12 mouse cellular contexts compared by ENCODE assay signal in genomic region chr13:38164932-38165331, GRCm38 (mm10). TPM values are rescaled to one million over a fixed set of nuclear protein-coding genes. Genes with fewer than 3 reads are reported as not detected.
DNase-seq lines count a peak whose midpoint lies in the region; ATAC-seq and TF ChIP-seq lines count a peak whose summit lies in the region.
"Had no signal": no experiment of that assay in that cellular context is flagged by ENCODE, and none has a peak within 500 bp of the region (broad histone marks: within the 10 kb centered on the region; RNA-seq: fewer than 3 reads in every experiment).

No protein-coding gene starts in this region.

- H3K9ac ChIP-seq in midbrain, postnatal 0 days (replicated peaks; ENCODE audit: low read length, poor library complexity, severe bottlenecking): no peak overlapping the region
- no peak overlapping the region for H3K9ac ChIP-seq in midbrain, embryonic 11.5 days (ENCODE audit: low read length)
- H3K9ac ChIP-seq in hindbrain, embryonic 12.5 days: no peak overlapping the region
- H3K9ac ChIP-seq: hindbrain, embryonic 14.5 days; stomach, embryonic 15.5 days had no signal

- TF ChIP-seq CTCF in midbrain, postnatal 0 days (IDR thresholded peaks at IDR 0.05): no peak

- H3K4me1 ChIP-seq in midbrain, postnatal 0 days (ENCODE audit: insufficient read depth, low read length): no peaks in the 10 kb centered on the region
- H3K4me1 ChIP-seq in midbrain, embryonic 11.5 days (ENCODE audit: control insufficient read depth, insufficient read depth, low read length): no peaks in the 10 kb centered on the region
- H3K4me1 ChIP-seq in hindbrain, embryonic 12.5 days: 0 out of 2 replicates have a peak, but pooled peaks cover 2% of the 10 kb centered on the region
- H3K4me1 ChIP-seq: stomach, embryonic 15.5 days had no signal

- no peaks in the 10 kb centered on the region for H3K9me3 ChIP-seq in midbrain, postnatal 0 days (ENCODE audit: low read length)
- no peaks in the 10 kb centered on the region for H3K9me3 ChIP-seq in midbrain, embryonic 11.5 days (ENCODE audit: control insufficient read depth, low read length)
- H3K9me3 ChIP-seq in hindbrain, embryonic 12.5 days (replicated peaks): no peaks in the 10 kb centered on the region
- H3K9me3 ChIP-seq: megakaryocyte, embryonic 14.5 days; stomach, embryonic 15.5 days had no signal

- H3K4me3 ChIP-seq in midbrain, postnatal 0 days (ENCODE audit: low read depth, low read length): no peak overlapping the region
- no peak overlapping the region for H3K4me3 ChIP-seq in midbrain, embryonic 11.5 days (ENCODE audit: low read depth, low read length)
- no peak overlapping the region for H3K4me3 ChIP-seq in hindbrain, embryonic 12.5 days
- H3K4me3 ChIP-seq: megakaryocyte, embryonic 14.5 days; stomach, embryonic 15.5 days had no signal

- DNase-seq in midbrain, postnatal 0 days (ENCODE audit: low spot score): peak; percentile 40
- DNase-seq in midbrain, embryonic 11.5 days (ENCODE audit: low spot score, missing footprints): no peak
- DNase-seq in cerebellum, adult 11-12 months: peak; percentile 23
- peak; percentile 53 for DNase-seq in heart, adult 8-10 months (ENCODE audit: low spot score)
- no peak for DNase-seq in gastrocnemius, postnatal 14 days
- DNase-seq: lung, adult 2 months; right cerebral cortex, postnatal 4 days had no signal

- ATAC-seq in midbrain, postnatal 0 days (ENCODE audit: low FRiP score): peak; percentile 3; the same call in 1 of the 2 replicates
- ATAC-seq in midbrain, embryonic 11.5 days (ENCODE audit: low FRiP score): no peak
- ATAC-seq in erythroblast, adult 5-6 weeks (replicated peaks; ENCODE audit: low FRiP score, poor library complexity, severe bottlenecking): no peak
- ATAC-seq in hindbrain, embryonic 12.5 days (ENCODE audit: low FRiP score): no peak

- no peak overlapping the region for H3K4me2 ChIP-seq in midbrain, postnatal 0 days (ENCODE audit: low read depth, low read length, poor library complexity, severe bottlenecking)
- no peak overlapping the region for H3K4me2 ChIP-seq in midbrain, embryonic 11.5 days
- H3K4me2 ChIP-seq in hindbrain, embryonic 12.5 days (replicated peaks): no peak overlapping the region
- H3K4me2 ChIP-seq: hindbrain, embryonic 14.5 days; stomach, embryonic 15.5 days had no signal

- WGBS in midbrain, postnatal 0 days: 79% methylated on average over 11 of the region's 11 CpGs
- WGBS in midbrain, embryonic 11.5 days: 95% methylated on average over 11 of the region's 11 CpGs
- WGBS in hindbrain, embryonic 12.5 days: 94% methylated on average over 11 of the region's 11 CpGs

- intact Hi-C loops in gastrocnemius, postnatal 14 days (cut with DNase I; ENCODE audit: low total_unique reads): no loop called here

- no peaks in the 10 kb centered on the region for H3K36me3 ChIP-seq in midbrain, postnatal 0 days (ENCODE audit: insufficient read depth, low read length)
- H3K36me3 ChIP-seq in midbrain, embryonic 11.5 days (ENCODE audit: control insufficient read depth, insufficient read depth, low read length): no peaks in the 10 kb centered on the region
- H3K36me3 ChIP-seq in hindbrain, embryonic 12.5 days: no peaks in the 10 kb centered on the region
- H3K36me3 ChIP-seq: stomach, embryonic 15.5 days had no signal

- no peak overlapping the region for H3K27ac ChIP-seq in midbrain, postnatal 0 days (ENCODE audit: low read depth, low read length)
- H3K27ac ChIP-seq in midbrain, embryonic 11.5 days (ENCODE audit: low read depth, low read length): no peak overlapping the region
- H3K27ac ChIP-seq in hindbrain, embryonic 12.5 days: no peak overlapping the region
- H3K27ac ChIP-seq: hindbrain, embryonic 14.5 days; stomach, embryonic 15.5 days had no signal

- no peaks in the 10 kb centered on the region for H3K27me3 ChIP-seq in midbrain, postnatal 0 days (ENCODE audit: insufficient read depth, low read length)
- H3K27me3 ChIP-seq in midbrain, embryonic 11.5 days (ENCODE audit: control insufficient read depth, insufficient read depth, low read length): no peaks in the 10 kb centered on the region
- H3K27me3 ChIP-seq in hindbrain, embryonic 12.5 days: 0 out of 2 replicates have a peak, but pooled peaks cover 6% of the 10 kb centered on the region
- H3K27me3 ChIP-seq: stomach, embryonic 15.5 days had no signal

RNA-seq across cellular contexts. Expression of gene Dsp, which starts 13.8 kb away (rescaled TPM):
- 1.1 and 2.7 TPM in 2 replicates for total RNA-seq in midbrain, postnatal 0 days (2014; rRNA removed)
- 0.07 and 0.11 TPM in 2 replicates for polyA plus RNA-seq in midbrain, postnatal 0 days (2015; fragmentation: Nextera tagmentation; extraction: Ambion mirVana)
- polyA plus RNA-seq in midbrain, embryonic 11.5 days (2014; fragmentation: Nextera tagmentation; extraction: Ambion mirVana): 0.57 and 0.71 TPM in 2 replicates
- 100 to 1,000 TPM; 553 to 683 (median 643) TPM for total RNA-seq in heart, adult 8-10 months (2022)
- 0.38 TPM in 1 of 2 replicates, not detected in the other for total RNA-seq in erythroblast, adult 5-6 weeks (2015; ENCODE audit: low replicate concordance)
- 0.28 and 0.34 TPM in 2 replicates for total RNA-seq in erythroblast, adult 5-6 weeks (2017; ENCODE audit: low replicate concordance)
- under 1 TPM; 0.02 to 0.06 TPM for total RNA-seq in gastrocnemius, postnatal 14 days (2021)
- polyA plus RNA-seq in hindbrain, embryonic 12.5 days (2016; fragmentation: Nextera tagmentation; extraction: Ambion mirVana): 1.4 and 1.5 TPM in 2 replicates

RNA-seq across cellular contexts. Expression of gene Snrnp48, which starts 39.8 kb away (rescaled TPM):
- 9.6 and 10.5 TPM in 2 replicates for total RNA-seq in midbrain, postnatal 0 days (2014; rRNA removed)
- 17.8 and 21.2 TPM in 2 replicates for polyA plus RNA-seq in midbrain, postnatal 0 days (2015; fragmentation: Nextera tagmentation; extraction: Ambion mirVana)
- polyA plus RNA-seq in midbrain, embryonic 11.5 days (2014; fragmentation: Nextera tagmentation; extraction: Ambion mirVana): 36.0 and 39.8 TPM in 2 replicates
- 10 to 100 TPM in 2 of 4 experiments, 1 to 10 TPM in 2; 6.5 to 15.6 (median 10.9) TPM for total RNA-seq in heart, adult 8-10 months (2022)
- 7.5 and 14.0 TPM in 2 replicates for total RNA-seq in erythroblast, adult 5-6 weeks (2015; ENCODE audit: low replicate concordance)
- 17.7 and 19.8 TPM in 2 replicates for total RNA-seq in erythroblast, adult 5-6 weeks (2017; ENCODE audit: low replicate concordance)
- 1 to 10 TPM; 6.2 to 7.7 TPM for total RNA-seq in gastrocnemius, postnatal 14 days (2021)
- polyA plus RNA-seq in hindbrain, embryonic 12.5 days (2016; fragmentation: Nextera tagmentation; extraction: Ambion mirVana): 36.9 and 37.3 TPM in 2 replicates

Comparison
In these comparisons a context has a peak if more than half of its experiments do, and no peak if none do; other contexts are left out.
1. DNase-seq: peak in midbrain, postnatal 0 days (single experiment), cerebellum, adult 11-12 months (single experiment) and heart, adult 8-10 months (single experiment); none in midbrain, embryonic 11.5 days (single experiment) and gastrocnemius, postnatal 14 days (single experiment).
2. RNA of gene Dsp, which starts 13.8 kb away (total RNA-seq): 553 to 683 TPM in heart, adult 8-10 months; 1.1 to 2.7 TPM in midbrain, postnatal 0 days, 0.28 to 0.38 TPM in erythroblast, adult 5-6 weeks and 0.02 to 0.06 TPM in gastrocnemius, postnatal 14 days; every median in the first group is over 100 times any median in the second.